Mouse (Mus musculus) small intestine, adult 2 months (tissue): ENCODE results near the gene Scgb2b2. TPM values are rescaled to one million over a fixed set of nuclear protein-coding genes. Genes with fewer than 3 reads are reported as not detected.

Source experiments
- H3K27ac ChIP-seq: fragments of 200-500 bp; 2 replicates; pipeline ENCODE4 v1.5.1; 2012; ENCODE audit warnings: low read depth, low read length, control low read depth, inconsistent platforms; ENCODE audit not compliant: insufficient read depth
- H3K27me3 ChIP-seq: fragments of 200-500 bp; 2 replicates; pipeline ENCODE4 v1.6.1; 2012; ENCODE audit warnings: mild to moderate bottlenecking, moderate library complexity, low read length, inconsistent platforms; ENCODE audit not compliant: control insufficient read depth, insufficient read depth
- H3K36me3 ChIP-seq: fragments of 200-500 bp; 2 replicates; pipeline ENCODE4 v1.6.1; 2012; ENCODE audit warnings: mild to moderate bottlenecking, low read length, control low read depth, inconsistent platforms; ENCODE audit not compliant: control insufficient read depth, insufficient read depth
- H3K4me1 ChIP-seq: fragments of 200-500 bp; 2 replicates; pipeline ENCODE4 v1.6.1; 2012; ENCODE audit warnings: low read length, inconsistent platforms, mixed read lengths; ENCODE audit not compliant: control insufficient read depth, insufficient read depth, insufficient read length
- H3K4me3 ChIP-seq: fragments of 200-500 bp; 2 replicates; pipeline ENCODE4 v1.5.1; 2012; ENCODE audit warnings: low read depth, mild to moderate bottlenecking, control low read depth, inconsistent platforms, low read length, moderate library complexity
- CTCF ChIP-seq: fragments of 200-500 bp; IDR thresholded peaks from 2 replicates; pipeline ENCODE4 v1.5.1; 2012; ENCODE audit warnings: low read depth, mild to moderate bottlenecking, control low read depth, inconsistent platforms, low read length, moderate library complexity, mixed read lengths; ENCODE audit not compliant: insufficient replicate concordance, insufficient read length; ENCODE audit errors: extremely low read depth
- POLR2A ChIP-seq: fragments of 200-500 bp; IDR thresholded peaks from 2 replicates; pipeline ENCODE4 v1.6.1; 2012; ENCODE audit warnings: low read depth, mild to moderate bottlenecking, control low read depth, inconsistent platforms, low read length, moderate library complexity
- WGBS: fragments of 180-500 bp; shearing (Covaris S2); methylation state at CpG from one replicate; pipeline ENCODE4 v1.1.7; 2018; 5-methylcytosine and 5-hydroxymethylcytosine counted together
- polyA plus RNA-seq: library from polyadenylated mRNA; depleted of rRNA; stranded (reverse); fragments of >200 nt; gene quantifications from 2 replicates; pipeline ENCODE4 v1.2.3, GENCODE M21; 2012; rRNA removed

The Scgb2b2 gene
- not detected in 2 replicates for polyA plus RNA-seq

- Histone ChIP-seq H3K27ac (no peak within 1 kb of the TSS), H3K4me3 (no peak within 1 kb of the TSS), H3K4me1 (no peaks in the 10 kb centered on the region), H3K36me3 (no peaks in the 10 kb centered on the region), H3K27me3 (no peaks in the 10 kb centered on the region)
- 78% methylated on average over 5 of the region's 5 CpGs for WGBS
- no peak for TF ChIP-seq POLR2A
- no peak for TF ChIP-seq CTCF
Measured at GRCm38 (mm10) chr7:31290208-31290607, at the start of gene Scgb2b2. Gene Scgb2b2 (plus strand): TSS chr7:31290508.

- Histone ChIP-seq H3K36me3 (no peaks in the 10 kb centered on the region), H3K27me3 (no peaks in the 10 kb centered on the region), H3K4me1 (no peaks in the 10 kb centered on the region), H3K4me3 (no peak within 1 kb of the TSS), H3K27ac (no peak within 1 kb of the TSS)
- 81% methylated on average over 3 of the region's 3 CpGs for WGBS
- TF ChIP-seq POLR2A (no peak), CTCF (no peak)
Measured at GRCm38 (mm10) chr7:31291721-31292120, 1.4 kb downstream of the Scgb2b2 start, which contains the start of gene Scgb1b2. Gene Scgb1b2 (minus strand): TSS chr7:31291821.

Other genes starting within 250 kb of the Scgb2b2 start
- gene Fxyd5, start 248.0 kb upstream of the Scgb2b2 start, polyA plus RNA-seq = 24.8 and 31.8 TPM in 2 replicates
- gene Fxyd7, start 239.0 kb upstream of the Scgb2b2 start, polyA plus RNA-seq = 2.0 and 2.6 TPM in 2 replicates
- gene Fxyd1, start 233.3 kb upstream of the Scgb2b2 start, polyA plus RNA-seq = 35.6 and 41.4 TPM in 2 replicates
- 2.5 and 3.0 TPM in 2 replicates for gene Lgi4, start 231.2 kb upstream of the Scgb2b2 start, polyA plus RNA-seq
- 22.7 and 60.7 TPM in 2 replicates for gene Fxyd3, start 213.8 kb upstream of the Scgb2b2 start, polyA plus RNA-seq
- gene Hpn, start 175.2 kb upstream of the Scgb2b2 start, polyA plus RNA-seq = 4.2 and 27.5 TPM in 2 replicates
- gene Scn1b, start 163.5 kb upstream of the Scgb2b2 start, polyA plus RNA-seq = 11.1 and 19.6 TPM in 2 replicates
- gene Gramd1a, start 134.6 kb upstream of the Scgb2b2 start, polyA plus RNA-seq = 56.4 and 64.9 TPM in 2 replicates
- not detected in 2 replicates for gene Scgb1b2, start 1.3 kb downstream of the Scgb2b2 start, polyA plus RNA-seq
- gene Scgb2b3, start 71.6 kb downstream of the Scgb2b2 start, polyA plus RNA-seq = not detected in 2 replicates
- not detected in 2 replicates for gene Scgb1b3, start 85.1 kb downstream of the Scgb2b2 start, polyA plus RNA-seq